29 mouse cellular contexts compared by ENCODE assay signal in genomic region chr2:155886776-155887175, GRCm38 (mm10). TPM values are rescaled to one million over a fixed set of nuclear protein-coding genes. Genes with fewer than 3 reads are reported as not detected.
DNase-seq lines count a peak whose midpoint lies in the region; ATAC-seq and TF ChIP-seq lines count a peak whose summit lies in the region.
"Had no signal": no experiment of that assay in that cellular context is flagged by ENCODE, and none has a peak within 500 bp of the region (broad histone marks: within the 10 kb centered on the region; RNA-seq: fewer than 3 reads in every experiment).

No protein-coding gene starts in this region.

- peaks cover 16% of the 10 kb centered on the region for H3K4me1 ChIP-seq in embryonic fibroblast, embryonic 13.5 days (ENCODE audit: control insufficient read depth, insufficient read depth, low read length)
- H3K4me1 ChIP-seq: embryonic facial prominence, embryonic 12.5 days; forebrain, embryonic 10.5 days; hindbrain, embryonic 10.5 days; intestine, embryonic 15.5 days had no signal

- ATAC-seq in CD4-positive, CD25-positive, alpha-beta regulatory T cell, adult 4 months, result no peak
- ATAC-seq: forebrain, embryonic 14.5 days; intestine, embryonic 15.5 days had no signal

- intact Hi-C loops in gastrocnemius, adult 2 months (cut with DNase I), result no loop called here

- no peak for TF ChIP-seq CTCF in gastrocnemius, adult 2 months (IDR thresholded peaks at IDR 0.05)
- TF ChIP-seq CTCF in embryonic fibroblast, embryonic 13.5 days (IDR thresholded peaks at IDR 0.05; ENCODE audit: borderline replicate concordance, insufficient read depth, low read length), result no peak

- no peak for DNase-seq in gastrocnemius, adult 2 months
- no peak for DNase-seq in gastrocnemius, adult 8-10 months (ENCODE audit: low spot score in 2 of 2)
- DNase-seq in 3134 (ENCODE audit: extremely low read depth, insufficient read length, low spot score), result peak; percentile 88
- peak; percentile 79 for DNase-seq in Muller cell, postnatal 12 days (ENCODE audit: inconsistent ontology term)
- no peak for DNase-seq in kidney, adult 18-20 months
- DNase-seq: adrenal gland, postnatal 10 days; cerebellum, adult 11 months; cerebellum, adult 8-10 months; cerebellum, postnatal 14 days; embryo, embryonic 11 days; gastrocnemius, postnatal 14 days; heart, adult 2 months; heart, postnatal 14 days had no signal

- TF ChIP-seq POLR2A in embryonic fibroblast, embryonic 13.5 days (IDR thresholded peaks at IDR 0.05; ENCODE audit: low read depth, low read length), result no peak

- H3K4me3 ChIP-seq in gastrocnemius, adult 2 months, result no peak overlapping the region
- no peak overlapping the region for H3K4me3 ChIP-seq in embryonic fibroblast, embryonic 13.5 days (ENCODE audit: insufficient read depth, low read length)
- H3K4me3 ChIP-seq: embryonic facial prominence, embryonic 12.5 days; erythroblast, embryonic 14.5 days; forebrain, embryonic 10.5 days; heart, adult 2 months; heart, embryonic 15.5 days; hindbrain, embryonic 10.5 days; intestine, embryonic 15.5 days had no signal

- peak overlapping the region; percentile 92; the same call in 1 of the 2 replicates for H3K27ac ChIP-seq in gastrocnemius, adult 2 months
- H3K27ac ChIP-seq in embryonic fibroblast, embryonic 13.5 days (ENCODE audit: insufficient read depth, low read length), result peak overlapping the region; percentile 69
- H3K27ac ChIP-seq: embryonic facial prominence, embryonic 12.5 days; forebrain, embryonic 10.5 days; heart, adult 2 months; heart, embryonic 15.5 days; hindbrain, embryonic 10.5 days; hindbrain, embryonic 14.5 days; intestine, embryonic 15.5 days had no signal

RNA-seq across cellular contexts. Expression of gene Uqcc1, which starts 43.3 kb away (rescaled TPM):
- 100 to 1,000 TPM; 139 to 198 TPM for total RNA-seq in gastrocnemius, adult 2 months (2021)
- total RNA-seq in gastrocnemius, adult 8-10 months (2022), result 100 to 1,000 TPM; 154 to 182 (median 168) TPM
- polyA plus RNA-seq in embryonic fibroblast, embryonic 13.5 days (2011; ENCODE audit: insufficient read length, low read depth, missing spikeins), result 37.8 and 39.5 TPM in 2 replicates
- 10 to 100 TPM; 43.5 to 57.6 TPM for polyA plus RNA-seq in CD4-positive, CD25-positive, alpha-beta regulatory T cell, adult 4 months (2017; shearing (Covaris generic))

RNA-seq across cellular contexts. Expression of gene Fam83c, which starts 52.1 kb away (rescaled TPM):
- not detected for total RNA-seq in gastrocnemius, adult 2 months (2021)
- total RNA-seq in gastrocnemius, adult 8-10 months (2022), result not detected
- polyA plus RNA-seq in embryonic fibroblast, embryonic 13.5 days (2011; ENCODE audit: insufficient read length, low read depth, missing spikeins), result not detected in 2 replicates
- not detected for polyA plus RNA-seq in CD4-positive, CD25-positive, alpha-beta regulatory T cell, adult 4 months (2017; shearing (Covaris generic))
- total RNA-seq: adrenal gland, postnatal 10 days; adrenal gland, postnatal 4 days; common myeloid progenitor, adult 5-6 weeks; gastrocnemius, postnatal 14 days; heart, adult 2 months; heart, postnatal 14 days had no signal
- polyA plus RNA-seq: erythroblast, embryonic 14.5 days; gonadal fat pad, adult 2 months; heart, adult 2 months had no signal

RNA-seq across cellular contexts. Expression of gene Gm15557, which starts 53.8 kb away (rescaled TPM):
- not detected for total RNA-seq in gastrocnemius, adult 2 months (2021)
- total RNA-seq in gastrocnemius, adult 8-10 months (2022), result not detected
- not detected in 2 replicates for polyA plus RNA-seq in embryonic fibroblast, embryonic 13.5 days (2011; ENCODE audit: insufficient read length, low read depth, missing spikeins)
- not detected for polyA plus RNA-seq in CD4-positive, CD25-positive, alpha-beta regulatory T cell, adult 4 months (2017; shearing (Covaris generic))
- total RNA-seq: adrenal gland, postnatal 10 days; adrenal gland, postnatal 4 days; common myeloid progenitor, adult 5-6 weeks; gastrocnemius, postnatal 14 days; heart, adult 2 months; heart, postnatal 14 days; MEL had no signal
- polyA plus RNA-seq: brain, embryonic 14.5 days; embryonic facial prominence, embryonic 12.5 days; erythroblast, embryonic 14.5 days; forebrain, embryonic 10.5 days; forebrain, embryonic 14.5 days; gonadal fat pad, adult 2 months; heart, adult 2 months; heart, embryonic 11.5 days; heart, embryonic 15.5 days; hindbrain, embryonic 10.5 days; hindbrain, embryonic 14.5 days; intestine, embryonic 15.5 days had no signal

RNA-seq across cellular contexts. Expression of gene Gdf5, which starts 58.4 kb away (rescaled TPM):
- total RNA-seq in gastrocnemius, adult 2 months (2021), result under 1 TPM in 1 of 2 experiments, not detected in 1; 0.08 TPM
- under 1 TPM in 2 of 4 experiments, not detected in 2; 0.16 to 0.19 TPM for total RNA-seq in gastrocnemius, adult 8-10 months (2022)
- 0.92 and 1.3 TPM in 2 replicates for polyA plus RNA-seq in embryonic fibroblast, embryonic 13.5 days (2011; ENCODE audit: insufficient read length, low read depth, missing spikeins)
- polyA plus RNA-seq in CD4-positive, CD25-positive, alpha-beta regulatory T cell, adult 4 months (2017; shearing (Covaris generic)), result not detected
- total RNA-seq: common myeloid progenitor, adult 5-6 weeks; gastrocnemius, postnatal 14 days; heart, adult 2 months; heart, postnatal 14 days; MEL had no signal
- polyA plus RNA-seq: erythroblast, embryonic 14.5 days had no signal

Comparison
In these comparisons a context has a peak if more than half of its experiments do, and no peak if none do; other contexts are left out.
1. DNase-seq: peak in 3134 (single experiment) and Muller cell, postnatal 12 days (single experiment); none in gastrocnemius, adult 2 months (single experiment), gastrocnemius, adult 8-10 months (0 of 2) and kidney, adult 18-20 months (single experiment).